Mouse (Mus musculus): ENCODE data around the gene Prph.
"Not testable (repeated sequence)": the region's sequence is repeated elsewhere in the genome, so short reads cannot be mapped to it uniquely, and the experiment has no call there.

The Prph gene

GRCm38 (mm10) chr15:99076011-99076410, 21.0 kb downstream of the Prph start:
- DNase-seq (ENCODE audit: low spot score), result not testable (repeated sequence)

DNA sequence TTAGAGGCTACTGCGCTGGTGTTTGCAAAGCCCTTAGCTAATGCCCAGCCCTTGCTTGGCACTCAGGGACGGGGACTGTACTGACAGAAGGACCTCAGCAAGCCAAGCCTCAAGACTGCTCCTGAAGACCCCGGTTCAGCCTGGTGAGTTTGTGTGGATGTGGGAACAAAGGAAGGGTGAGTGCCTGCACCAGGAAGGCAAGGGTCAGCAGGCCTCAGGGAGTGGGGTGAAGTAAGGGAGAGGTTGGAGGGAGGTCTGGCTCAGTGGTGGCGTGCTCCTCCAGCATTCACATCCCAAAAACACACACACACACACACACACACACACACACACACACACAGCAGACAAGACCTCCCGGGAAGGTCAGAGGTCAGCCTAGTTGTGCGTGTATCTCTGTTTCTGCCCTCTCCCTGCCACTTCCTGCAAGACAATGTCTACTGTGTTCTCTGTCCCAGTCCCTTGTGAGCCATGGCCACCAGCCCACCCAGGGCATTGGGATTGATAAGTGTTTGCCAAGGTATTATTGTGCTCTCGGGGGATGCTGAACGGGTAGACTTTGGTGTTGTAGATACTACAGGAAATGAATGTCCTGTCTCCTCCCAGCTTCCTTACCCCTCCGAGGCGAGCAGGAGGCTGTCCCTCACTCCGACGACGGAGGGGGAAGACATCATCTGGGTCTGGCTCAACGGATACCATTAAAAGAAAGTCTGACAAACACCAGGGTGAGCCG, 23.4 kb downstream of the Prph start:
- DNase-seq (ENCODE audit: low spot score), result no peak

DNA sequence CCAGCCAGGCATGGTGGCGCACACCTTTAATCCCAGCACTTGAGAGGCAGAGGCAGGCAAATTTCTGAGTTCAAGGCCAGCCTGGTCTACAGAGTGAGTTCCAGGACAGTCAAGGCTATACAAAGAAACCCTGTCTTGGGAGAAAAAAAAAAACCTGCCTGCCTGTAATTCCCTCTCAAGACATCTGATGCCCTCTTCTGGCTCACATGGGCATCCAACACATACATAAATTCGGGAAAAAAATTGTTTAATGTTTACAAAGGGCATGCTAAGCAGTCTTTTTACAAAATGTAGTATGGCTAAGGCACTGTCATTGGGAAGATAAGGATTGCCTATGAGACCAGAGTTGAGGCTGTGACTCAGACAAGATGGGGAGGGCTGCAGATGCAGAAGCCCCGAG, 24.8 kb downstream of the Prph start:
- no peak for DNase-seq (ENCODE audit: low spot score)

DNA sequence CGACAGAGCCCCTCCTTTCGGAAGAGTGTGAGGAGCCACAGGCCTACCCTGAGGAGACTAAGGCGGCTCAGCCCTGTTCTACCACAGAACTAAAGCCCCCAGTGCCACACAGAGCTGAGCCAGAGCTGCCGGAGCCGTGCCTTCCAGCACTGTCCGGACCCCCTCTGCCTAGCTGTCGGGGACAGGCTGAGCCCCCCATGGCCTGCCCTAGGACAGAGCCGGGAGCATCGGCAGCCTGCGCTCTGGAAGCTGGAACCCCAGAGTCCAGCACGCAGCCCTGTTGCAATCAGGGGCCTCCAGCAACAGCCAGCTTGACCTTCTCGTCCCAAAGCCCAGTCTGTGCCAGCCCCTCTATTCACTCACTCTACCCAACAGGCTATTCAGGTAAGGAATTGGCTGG, 27.3 kb downstream of the Prph start:
- DNase-seq (ENCODE audit: low spot score), result no peak

DNA sequence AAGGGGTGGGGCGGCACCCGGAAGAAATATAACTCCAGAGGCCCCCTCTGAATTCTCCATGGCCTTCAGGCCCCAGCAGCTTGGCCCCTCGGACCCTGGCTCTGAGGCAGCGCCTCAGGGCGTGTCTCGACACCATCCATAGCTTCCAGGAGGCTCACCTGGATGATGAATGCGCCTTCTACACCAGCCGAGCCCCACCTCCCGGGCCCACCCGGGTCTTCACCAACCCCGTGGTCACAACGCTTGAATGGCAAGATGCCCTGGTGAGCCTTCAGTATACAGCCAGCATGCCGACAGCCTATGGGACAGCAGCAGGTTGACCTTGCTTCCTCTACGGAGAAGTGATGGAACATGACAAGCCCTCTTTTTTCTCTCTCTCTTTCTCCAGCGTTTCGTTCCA, 27.9 kb downstream of the Prph start:
- DNase-seq (ENCODE audit: low spot score), result no peak

GRCm38 (mm10) chr15:99083258-99083657, 28.3 kb downstream of the Prph start:
- no peak for DNase-seq (ENCODE audit: low spot score)

GRCm38 (mm10) chr15:99083867-99084557, 29.0 kb downstream of the Prph start:
- no peak for DNase-seq (ENCODE audit: low spot score)

DNA sequence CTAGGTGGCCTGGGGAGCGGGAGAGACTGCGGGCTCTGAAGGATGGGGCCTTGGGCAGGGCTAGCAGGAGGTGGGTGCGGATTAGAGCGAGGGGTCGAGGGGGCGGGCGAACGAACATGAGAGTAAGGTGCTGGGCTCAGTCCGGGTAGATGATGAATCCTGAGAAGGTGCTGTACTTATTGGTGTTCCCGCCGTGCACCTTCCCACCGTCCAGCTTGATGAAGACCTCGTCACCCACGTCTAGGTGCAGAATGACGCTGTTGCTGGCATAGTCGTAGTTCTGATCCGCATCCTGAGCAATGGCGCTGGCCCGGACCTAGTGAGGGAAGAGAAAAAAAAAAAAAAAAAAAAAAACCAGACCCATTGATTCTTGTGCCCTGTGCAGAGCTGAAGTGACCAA, 29.6 kb downstream of the Prph start:
- no peak for DNase-seq (ENCODE audit: low spot score)

DNA sequence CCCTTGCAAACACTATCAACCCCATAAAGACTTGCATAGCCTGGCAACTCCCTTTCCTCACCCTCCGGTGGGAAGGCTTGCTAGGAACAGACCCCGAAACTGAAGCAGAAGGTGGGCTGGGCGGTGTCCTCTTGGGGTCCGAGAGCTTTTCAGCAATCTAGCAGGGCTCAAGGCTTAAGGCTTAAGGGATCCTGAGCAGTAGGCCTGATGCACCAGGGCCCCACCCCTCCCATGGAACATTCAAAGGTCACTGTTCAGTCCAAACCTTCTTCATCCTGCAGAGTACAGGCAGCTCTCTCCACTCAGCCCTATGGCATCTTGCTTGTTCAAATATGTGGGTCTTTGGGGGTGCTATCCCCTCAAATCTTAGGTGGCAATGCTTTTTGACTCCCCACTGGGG, 31.0 kb downstream of the Prph start:
- no peak for DNase-seq (ENCODE audit: low spot score)

GRCm38 (mm10) chr15:99087253-99088075, 32.5 kb downstream of the Prph start, which contains the start of gene C1ql4:
Gene C1ql4 (minus strand): TSS chr15:99087817.
- DNase-seq (ENCODE audit: low spot score), result no peak

DNA sequence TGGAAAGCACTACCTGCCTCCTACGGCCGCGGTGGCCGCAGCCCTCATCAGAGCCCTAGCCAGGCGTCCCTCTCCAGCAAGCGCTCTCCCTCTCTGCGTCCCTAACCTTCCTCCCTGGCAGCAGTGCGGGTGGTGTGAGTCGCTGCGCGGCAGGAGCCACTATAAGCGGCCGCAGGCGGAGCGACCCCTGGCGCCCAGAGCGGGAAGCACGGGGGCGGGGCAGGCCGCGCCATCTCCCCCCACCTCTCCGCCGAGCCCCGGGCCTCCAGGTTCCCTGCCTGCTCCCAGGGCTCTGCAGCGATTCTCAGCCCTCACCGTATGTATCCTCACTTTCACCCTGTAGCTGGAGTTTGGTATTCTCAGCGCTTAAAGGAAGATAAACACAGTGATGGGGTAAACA, 33.3 kb downstream of the Prph start:
- no peak for DNase-seq (ENCODE audit: low spot score)

GRCm38 (mm10) chr15:99089069-99089468, 34.1 kb downstream of the Prph start:
- no peak for DNase-seq (ENCODE audit: low spot score)

GRCm38 (mm10) chr15:99092870-99093269, 37.9 kb downstream of the Prph start, which contains the start of gene Dnajc22:
Gene Dnajc22 (plus strand): TSS chr15:99093170.
- no peak for DNase-seq (ENCODE audit: low spot score)

DNA sequence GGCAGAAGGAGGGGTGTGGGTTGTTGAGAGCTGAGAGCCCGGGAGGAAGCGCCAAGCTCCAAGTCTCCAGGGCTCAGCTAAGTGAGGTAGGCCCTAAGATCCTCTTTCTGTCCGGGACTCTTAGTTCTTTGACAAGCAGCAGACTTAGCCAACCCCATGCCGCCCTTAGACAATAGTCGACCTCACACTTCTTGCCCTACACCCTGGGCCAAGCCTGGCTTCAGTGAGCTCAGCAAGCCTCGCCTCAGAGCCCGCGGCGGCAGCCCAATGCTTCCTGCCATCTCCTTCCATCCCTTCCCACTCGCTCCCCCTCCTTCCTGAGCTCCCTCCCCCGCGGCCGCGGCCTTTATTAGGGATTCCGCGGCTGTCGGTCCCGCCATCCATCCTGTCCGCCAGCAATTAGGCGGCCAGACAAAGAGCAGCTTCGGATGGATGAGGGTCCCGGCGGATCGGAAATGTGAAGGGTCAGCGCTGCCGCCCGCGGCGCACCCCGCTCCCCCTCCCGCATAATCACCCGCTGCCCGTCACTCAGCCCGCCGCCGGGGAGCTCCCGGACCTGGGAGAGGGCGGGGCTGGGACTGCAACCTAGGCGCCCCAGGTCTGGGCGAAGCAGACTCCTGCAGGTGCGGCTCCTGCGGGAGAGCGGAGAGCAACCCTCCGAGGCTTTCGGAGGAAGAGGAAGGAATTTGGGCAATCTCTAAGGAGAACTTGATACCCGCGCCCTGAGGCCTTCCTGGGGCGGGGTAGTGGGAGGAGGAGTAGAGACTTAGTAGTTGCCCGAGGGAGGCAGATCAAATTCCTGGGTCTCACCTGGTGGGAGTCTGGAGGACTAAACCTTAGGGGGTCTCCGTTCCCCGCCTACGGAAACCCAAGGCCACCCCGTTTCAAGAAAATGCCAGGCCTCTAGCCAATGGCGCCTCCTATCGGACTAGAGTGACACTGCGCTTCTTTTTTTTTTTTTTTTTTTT, 38.6 kb downstream of the Prph start:
- DNase-seq (ENCODE audit: low spot score), result no peak

DNA sequence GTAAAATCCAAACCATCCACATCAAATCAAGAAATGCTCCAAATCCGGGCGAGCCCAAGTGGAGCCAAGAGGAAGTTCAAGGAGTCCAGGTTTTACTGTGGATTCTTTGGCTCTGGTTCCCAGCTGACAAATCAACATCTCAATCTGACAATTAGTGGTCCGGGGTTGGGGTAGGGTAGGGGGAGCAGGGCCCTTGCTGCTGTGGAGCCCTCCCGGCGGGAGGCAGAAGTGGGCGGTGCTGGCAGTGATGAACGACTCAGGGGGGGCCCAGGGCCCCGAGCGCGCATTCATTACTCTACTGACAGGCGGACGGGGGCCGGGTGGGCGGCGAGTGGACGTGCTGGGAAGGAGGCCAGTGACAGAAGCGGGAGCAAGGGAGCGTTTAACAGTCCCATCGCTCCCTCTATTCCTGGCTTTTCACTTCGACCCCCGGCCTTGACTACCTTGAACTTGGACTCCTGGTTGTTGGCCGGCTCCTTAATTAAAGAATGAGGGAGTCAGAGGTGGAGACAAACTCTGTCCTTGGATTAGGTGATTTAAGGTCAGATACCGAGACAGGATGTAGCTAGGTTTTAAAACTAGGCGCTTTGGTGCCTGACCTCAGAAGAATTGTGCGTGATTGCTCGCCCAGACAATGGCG, 39.8 kb downstream of the Prph start:
- DNase-seq (ENCODE audit: low spot score), result no peak

DNA sequence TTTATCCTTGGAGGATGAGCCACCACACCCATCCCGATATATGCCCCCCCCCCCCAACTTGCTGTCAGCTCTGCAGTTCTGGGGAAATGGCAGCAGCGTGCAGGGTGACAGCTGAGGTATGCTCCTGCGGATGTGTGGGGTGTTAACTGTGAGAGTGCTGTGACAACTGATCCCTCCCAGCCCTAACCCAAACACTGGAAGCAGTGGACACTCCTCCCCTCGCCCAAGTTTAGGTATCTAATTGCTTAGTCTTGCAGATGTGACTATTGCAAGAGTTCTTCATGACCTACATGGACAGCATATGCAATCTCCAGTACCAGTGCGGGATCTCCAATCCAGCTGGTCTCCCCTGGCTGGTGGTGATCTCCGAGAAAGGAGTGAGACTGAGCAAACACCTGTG, 40.4 kb downstream of the Prph start:
- no peak for DNase-seq (ENCODE audit: low spot score)

- DNase-seq (ENCODE audit: low spot score), result no peak
These were observed 41.3 kb downstream of the Prph start for GRCm38 (mm10) chr15:99096061-99096793.

DNA sequence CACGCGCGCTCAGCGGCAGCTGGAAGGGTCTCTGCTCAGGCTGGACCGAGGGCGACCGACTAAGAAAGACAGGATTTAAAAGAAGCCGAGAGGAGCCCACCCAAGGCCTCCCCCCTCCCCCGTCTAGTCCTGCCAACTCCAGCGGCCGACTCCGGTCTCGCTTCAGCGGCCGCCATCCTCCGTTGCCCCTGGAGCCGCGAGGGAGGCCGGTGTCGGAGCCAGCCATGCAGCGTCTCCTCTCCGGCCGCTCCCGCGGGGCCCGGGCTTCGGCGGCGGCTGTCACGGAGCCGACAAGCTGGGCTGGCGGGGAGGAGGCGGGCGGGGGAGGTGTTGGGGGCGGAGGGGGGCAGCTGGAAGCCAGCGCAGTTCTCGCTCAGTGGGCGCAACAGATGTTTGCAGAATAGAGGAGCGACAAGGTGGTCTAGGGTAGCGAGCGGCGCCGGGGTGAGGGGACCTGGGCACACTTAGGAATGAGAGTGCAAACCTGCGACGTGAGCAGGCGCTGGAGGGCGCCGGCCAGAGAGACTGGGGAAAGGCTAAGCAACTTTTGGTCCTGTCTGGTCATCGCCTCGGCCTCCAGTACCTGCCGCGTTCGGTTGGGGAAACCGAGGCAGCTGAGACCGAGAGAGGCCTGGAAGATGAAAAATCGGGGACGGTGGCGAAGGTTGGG, 42.0 kb downstream of the Prph start:
- DNase-seq (ENCODE audit: low spot score), result no peak

DNA sequence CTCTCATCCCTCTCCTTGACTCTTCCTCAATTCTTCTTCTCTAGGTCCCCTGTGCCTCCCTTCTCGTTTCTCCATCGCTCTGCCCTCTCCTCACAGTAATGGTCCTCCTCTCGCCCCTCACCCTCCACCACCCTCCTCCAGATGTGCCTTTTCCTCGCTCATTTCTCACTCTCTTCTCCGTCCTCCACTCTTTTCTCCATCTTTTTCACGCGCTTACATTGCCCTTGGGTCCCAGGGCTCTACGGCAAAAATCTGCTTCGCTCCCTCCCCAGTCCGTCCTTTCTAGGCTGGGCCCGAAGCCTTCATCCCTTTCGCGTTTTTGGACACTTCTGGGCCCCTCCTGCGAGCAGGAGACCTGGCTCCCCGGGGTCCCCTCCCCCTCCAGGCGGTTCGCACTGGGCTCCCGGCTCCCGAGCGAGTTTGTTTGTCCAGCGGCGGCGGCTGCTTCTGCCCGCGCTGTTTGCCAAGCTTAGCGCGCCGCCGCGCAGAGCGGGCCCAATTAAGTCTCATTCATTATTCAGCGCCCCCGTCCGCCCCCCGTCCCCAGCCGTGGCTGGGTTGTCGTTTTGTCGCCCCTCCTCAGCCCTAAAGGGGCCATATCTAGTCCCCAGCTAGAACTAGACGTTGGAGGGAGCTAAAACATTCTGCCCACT, 43.0 kb downstream of the Prph start:
- no peak for DNase-seq (ENCODE audit: low spot score)

Data from urinary bladder, postnatal 10 days (tissue).